Mouse (Mus musculus) retina, postnatal 1 day (tissue): ENCODE measurements at regions not wholly inside any gene's neighbourhood (a gene's known extent, or its start where the extent isn't known, plus 50 kb on each side); places are given as distances from the start of the nearest gene placed in this dataset.

Experiments
- DNase-seq: peaks from one replicate; pipeline ENCODE4 v3.0.0-alpha.2; 2012

DNA sequence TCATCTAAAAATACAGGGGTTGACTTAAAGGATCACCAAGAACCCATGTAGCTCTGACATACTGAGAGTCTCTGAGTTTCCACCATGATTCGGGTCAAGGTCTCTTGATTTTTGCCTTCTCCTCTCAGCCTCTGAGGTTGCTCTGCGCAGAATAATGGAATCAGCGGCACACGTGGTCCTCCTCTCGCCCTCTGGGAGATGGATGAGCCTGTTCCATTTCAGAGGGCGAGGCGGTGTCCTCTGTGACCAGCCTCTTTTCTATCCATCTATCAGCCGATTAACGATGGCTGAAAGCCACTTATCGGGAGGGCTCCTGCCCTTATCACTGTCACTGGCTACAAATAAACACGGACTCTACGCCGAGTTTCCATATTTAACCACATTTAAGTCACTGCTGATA, 124.6 kb upstream of the Pax6 start:
- peak; percentile 6 for DNase-seq

DNA sequence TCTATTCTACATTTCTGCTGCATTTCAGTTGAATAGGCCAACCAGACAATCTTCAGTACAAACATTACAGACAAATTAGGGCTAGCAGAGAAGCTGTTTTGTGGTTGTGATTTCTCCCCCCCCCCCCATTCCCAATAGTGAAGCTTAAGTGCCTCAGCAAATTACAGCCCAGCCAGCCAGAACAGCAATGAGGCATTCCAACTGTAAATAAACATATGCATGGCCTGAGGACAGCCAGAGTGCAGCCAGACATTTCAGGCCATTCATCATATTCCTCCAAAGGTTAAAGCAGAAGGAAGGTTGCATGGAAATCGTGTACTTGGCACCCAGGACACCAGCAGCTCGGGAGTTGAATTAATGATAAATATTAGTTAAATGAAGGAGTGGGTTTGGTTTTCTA, 116.6 kb upstream of the Pax6 start:
- peak; percentile 40 for DNase-seq

DNA sequence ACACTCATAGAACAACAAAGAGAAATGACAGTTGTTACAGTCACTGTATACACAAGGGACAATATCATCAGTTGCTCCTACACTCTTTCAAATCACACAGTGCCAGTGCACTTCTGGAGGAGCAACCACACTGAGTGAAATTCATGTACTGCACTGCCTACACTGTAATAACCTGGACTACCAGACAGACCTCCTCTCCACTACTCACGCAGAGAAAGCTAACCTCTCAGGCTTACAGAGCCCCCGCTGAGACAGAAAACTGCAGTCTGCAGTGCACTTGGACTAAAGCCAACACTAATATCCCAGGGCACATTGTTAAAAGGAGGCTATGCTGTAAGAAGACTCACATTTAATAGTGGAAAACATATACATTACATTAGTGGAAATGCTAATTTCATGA, 81.9 kb upstream of the Pax6 start:
- DNase-seq: peak; percentile 83

DNA sequence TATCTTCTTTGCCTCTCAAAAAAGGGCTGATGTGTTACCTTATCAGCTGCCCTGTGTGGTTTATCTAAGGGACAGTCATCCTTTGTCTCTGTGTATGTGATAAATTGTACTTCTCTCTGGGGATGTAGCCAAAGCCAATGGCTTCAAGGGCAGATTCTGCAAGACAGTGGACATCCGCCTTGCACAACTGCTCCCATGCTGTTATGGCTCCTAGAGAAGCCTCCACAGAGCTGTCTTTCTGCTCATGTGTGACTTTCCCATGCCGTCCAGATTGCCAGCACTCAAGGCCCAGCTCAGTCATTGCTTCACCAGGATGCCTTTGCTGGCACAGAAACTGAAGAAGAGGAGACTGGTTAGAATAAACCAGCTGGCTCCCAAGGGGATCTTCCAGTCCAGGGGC, 74.6 kb upstream of the Pax6 start:
- DNase-seq: no peak

DNA sequence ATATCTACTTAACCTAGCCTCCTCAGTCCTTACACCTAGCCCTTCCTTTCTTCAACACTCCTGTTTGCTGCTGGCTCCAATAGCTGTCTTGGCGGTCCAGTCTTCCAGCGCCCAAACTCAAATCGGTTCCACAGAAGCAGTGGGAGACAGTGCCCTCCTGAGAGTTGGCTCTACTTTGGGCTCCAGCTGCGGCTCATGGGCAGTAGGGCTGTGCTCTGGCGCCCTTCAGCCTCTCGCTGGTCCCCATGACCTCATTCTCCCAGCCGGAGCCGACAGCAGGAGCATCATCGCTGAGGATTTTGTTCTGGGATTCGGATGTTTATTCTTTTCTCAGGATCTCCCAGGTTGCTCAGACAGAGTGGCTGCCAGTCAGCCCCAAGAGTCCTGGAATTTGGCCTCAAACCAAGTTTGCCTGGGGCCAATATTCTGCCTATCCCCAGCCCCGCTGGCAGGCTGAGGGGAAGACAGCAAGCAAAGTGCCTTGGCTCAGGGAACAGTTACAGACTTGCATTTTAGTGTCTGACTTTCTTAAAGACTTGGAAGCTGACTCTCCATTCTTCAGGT, 64.1 kb upstream of the Pax6 start:
- DNase-seq: peak; percentile 58

GRCm38 (mm10) chr2:105607969-105608538, 60.6 kb upstream of the Pax6 start:
- no peak for DNase-seq

DNA sequence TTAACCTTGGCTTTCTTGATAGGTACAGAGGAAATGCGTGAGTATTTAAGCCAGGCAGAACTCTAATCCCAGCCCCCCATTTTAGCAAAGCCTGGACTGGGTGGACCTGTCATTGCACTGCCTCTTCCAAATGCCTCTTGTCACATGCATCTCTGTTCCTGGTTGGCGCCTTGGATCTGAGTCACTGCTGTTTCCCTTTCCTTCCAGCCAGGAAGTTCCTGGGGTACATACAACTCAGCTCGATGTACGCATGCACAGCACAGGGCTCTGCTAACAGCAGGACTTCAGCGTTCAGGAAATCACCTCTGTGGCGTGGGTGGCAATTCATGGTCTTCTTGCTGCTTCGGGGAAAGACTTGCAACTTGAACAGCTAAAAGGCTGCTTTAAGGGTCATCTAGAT, 59.9 kb upstream of the Pax6 start:
- no peak for DNase-seq

DNA sequence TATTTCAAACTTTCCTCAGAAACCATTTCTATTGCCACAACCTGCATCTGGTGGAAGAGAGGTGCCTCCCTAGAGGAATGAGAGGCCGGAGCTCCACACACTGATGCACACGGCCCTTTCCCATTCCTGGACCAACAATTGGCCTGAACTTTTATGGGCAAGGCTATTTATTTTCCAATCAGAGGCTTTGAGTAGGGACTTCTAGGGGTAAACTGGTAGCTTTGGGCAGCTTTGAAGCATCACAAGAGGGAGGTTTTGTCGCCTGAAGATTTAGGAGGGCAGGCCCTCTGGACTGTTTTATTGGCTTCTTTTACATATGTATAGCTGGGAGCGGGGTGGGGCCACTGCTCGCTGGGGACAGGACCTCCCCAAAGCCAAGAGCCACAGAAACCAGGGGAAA, 57.7 kb upstream of the Pax6 start:
- no peak for DNase-seq

- no peak for DNase-seq
These were observed 57.0 kb upstream of the Pax6 start for GRCm38 (mm10) chr2:105611651-105612050.

GRCm38 (mm10) chr2:105612051-105612664, 56.5 kb upstream of the Pax6 start:
- peak; percentile 91 for DNase-seq

DNA sequence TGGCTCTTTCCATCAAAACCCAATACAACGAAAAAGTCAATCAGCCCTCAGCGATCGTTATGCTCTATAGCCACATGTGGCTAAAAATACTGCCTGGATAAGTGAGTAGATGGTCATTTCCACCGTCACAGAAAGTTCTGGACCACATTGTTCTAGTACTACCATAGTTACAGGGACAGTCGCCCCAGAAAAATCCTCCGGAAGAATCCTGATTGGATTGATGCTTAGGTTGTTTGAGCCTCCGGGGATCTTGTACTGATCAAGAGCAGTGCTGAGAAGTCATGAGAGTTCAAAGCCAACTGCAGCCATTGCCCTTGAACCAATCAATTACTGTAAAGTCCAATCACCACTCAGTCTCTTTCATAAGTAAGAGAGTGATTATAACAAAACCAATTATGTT, 56.0 kb upstream of the Pax6 start:
- DNase-seq: no peak

DNA sequence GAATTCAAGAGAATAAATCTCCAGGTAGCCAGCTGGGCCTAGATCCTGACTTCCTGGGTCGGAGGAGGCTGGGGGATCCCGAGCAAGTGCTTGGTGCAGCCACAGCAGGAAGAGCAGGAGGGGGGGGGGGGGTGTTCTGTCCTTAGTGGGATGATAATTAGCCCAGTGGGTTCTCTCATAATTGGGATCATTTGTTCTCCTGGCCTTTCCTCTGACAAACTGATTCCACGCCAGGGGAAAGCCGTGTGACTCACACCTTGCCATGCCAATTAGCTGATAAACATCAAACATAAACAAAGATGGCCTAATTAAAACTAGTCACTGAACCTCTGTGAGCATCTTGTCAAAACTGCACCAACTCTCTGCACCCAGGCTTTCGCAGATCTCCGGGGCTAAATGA, 55.5 kb upstream of the Pax6 start:
- peak; percentile 77 for DNase-seq

DNA sequence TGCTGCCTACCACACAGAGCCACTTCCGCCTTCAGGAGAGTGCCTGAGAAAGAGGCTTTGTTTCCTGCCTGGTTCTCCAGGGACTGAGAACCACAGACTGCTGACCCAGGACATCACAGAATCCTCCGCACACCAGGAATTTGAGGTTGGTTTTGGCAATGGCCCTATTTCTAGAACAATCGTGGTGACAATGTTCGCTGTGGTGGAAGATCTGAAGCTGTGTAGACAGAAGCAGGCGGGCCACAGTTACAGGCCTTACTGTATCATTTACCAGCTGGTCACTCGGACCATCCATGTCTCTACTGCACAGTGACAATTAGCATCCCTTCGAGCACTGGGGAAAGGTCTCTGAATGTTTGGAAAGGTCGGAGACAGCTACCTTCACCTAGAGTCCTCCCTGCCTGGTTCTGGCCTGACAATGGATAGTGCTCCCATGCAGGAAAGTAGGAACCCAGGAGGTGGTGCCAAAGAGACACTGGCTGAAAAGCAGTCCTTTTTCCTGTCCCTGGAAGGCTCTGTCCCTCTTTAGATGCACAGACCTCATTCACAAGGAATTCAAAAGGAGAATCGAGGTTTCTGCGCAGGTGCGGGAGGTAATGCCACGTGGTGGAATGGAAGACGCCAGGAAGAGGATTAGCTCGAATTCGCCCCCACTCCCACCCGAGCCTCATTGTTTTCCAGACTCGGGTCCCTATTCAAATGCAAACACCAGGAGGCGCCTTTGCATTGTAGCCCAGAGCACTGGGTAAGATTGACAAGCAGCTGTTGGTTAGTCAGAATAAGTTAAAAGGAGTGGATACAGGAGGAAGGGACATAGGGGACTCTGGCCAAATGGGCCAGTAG, 52.6 kb upstream of the Pax6 start:
- DNase-seq: peak; percentile 93
